Mouse (Mus musculus): Measurements from ENCODE around the gene Fos.

DNA sequence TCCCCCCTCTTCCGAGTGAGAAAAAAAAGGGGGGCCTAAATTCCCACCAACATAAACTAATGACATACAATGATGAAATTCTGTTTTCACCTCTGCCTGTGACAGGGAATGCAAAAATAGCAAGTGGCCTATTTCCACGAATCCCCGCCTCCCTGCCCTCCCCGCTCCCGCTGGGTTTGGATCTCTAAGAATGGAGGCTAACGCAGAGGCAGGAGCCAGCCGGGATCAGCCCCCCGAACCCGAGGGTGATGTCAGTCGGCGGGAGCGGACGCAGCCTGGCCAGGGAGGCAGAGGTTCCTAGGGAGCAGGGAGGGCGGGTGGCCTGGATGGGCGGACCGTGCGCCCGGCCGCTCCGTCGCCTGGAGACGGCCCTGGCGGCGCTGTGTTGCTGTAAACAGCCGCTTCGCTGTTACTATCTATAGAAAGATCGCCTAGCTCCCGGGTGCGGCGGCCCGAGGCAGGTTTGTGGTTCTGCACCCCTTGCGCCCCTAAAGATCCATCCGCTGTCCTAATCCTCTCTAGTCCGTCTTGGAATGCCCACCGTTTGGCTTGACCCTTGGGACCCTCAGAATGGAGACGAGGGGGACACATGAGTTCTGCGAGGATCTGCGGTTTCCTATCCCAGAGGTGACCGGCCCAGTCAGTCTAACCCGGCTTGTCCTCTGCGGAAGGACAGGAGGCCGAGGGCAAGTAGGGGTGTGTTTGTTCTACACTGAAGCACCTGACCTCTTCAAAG, 1.6 kb upstream of the Fos start:
- peak; percentile 60; the same call in 1 of the 2 replicates for TF ChIP-seq EP300 (IDR thresholded peaks at IDR 0.05)
- TF ChIP-seq CTCF (IDR thresholded peaks at IDR 0.05): peak; percentile 8; the same call in 1 of the 2 replicates
